Mouse (Mus musculus) thymus, adult 2 months (tissue): ENCODE measurements around the gene Gm17409. TPM values are rescaled to one million over a fixed set of nuclear protein-coding genes. Genes with fewer than 3 reads are reported as not detected.
A peak's percentile ranks its signal among the peaks of the same experiment; 100 is the strongest.

Source experiments
- DNase-seq: peaks from one replicate; pipeline ENCODE4 v3.0.0; 2021
- H3K27ac ChIP-seq: fragments of 200-500 bp; 2 replicates; pipeline ENCODE4 v1.5.1; 2012; ENCODE audit warnings: low read length, control low read depth; ENCODE audit not compliant: control insufficient read depth, insufficient read depth
- H3K27me3 ChIP-seq: fragments of 200-500 bp; 2 replicates; pipeline ENCODE4 v1.6.1; 2012; ENCODE audit warnings: mild to moderate bottlenecking, low read length, moderate library complexity, mixed read lengths; ENCODE audit not compliant: control insufficient read depth, insufficient read depth
- H3K36me3 ChIP-seq: fragments of 200-500 bp; 2 replicates; pipeline ENCODE4 v1.6.1; 2012; ENCODE audit warnings: mild to moderate bottlenecking, low read length, moderate library complexity; ENCODE audit not compliant: control insufficient read depth, insufficient read depth
- H3K4me1 ChIP-seq: fragments of 200-500 bp; replicated peaks from 2 replicates; pipeline ENCODE4 v1.6.1; 2012; ENCODE audit warnings: low read length; ENCODE audit not compliant: control insufficient read depth, insufficient read depth
- H3K4me3 ChIP-seq: fragments of 200-500 bp; 2 replicates; pipeline ENCODE4 v1.5.1; 2012; ENCODE audit warnings: mild to moderate bottlenecking, low read length, control low read depth, moderate library complexity; ENCODE audit not compliant: control insufficient read depth, insufficient read depth
- CTCF ChIP-seq: fragments of 200-500 bp; IDR thresholded peaks from 2 replicates; pipeline ENCODE4 v1.5.1; 2012; ENCODE audit warnings: mild to moderate bottlenecking, control low read depth, low read length, moderate library complexity, borderline replicate concordance; ENCODE audit not compliant: control insufficient read depth, poor library complexity, insufficient read depth; ENCODE audit errors: extremely low read depth
- POLR2A ChIP-seq: fragments of 200-500 bp; IDR thresholded peaks from 2 replicates; pipeline ENCODE4 v1.6.1; 2012; ENCODE audit warnings: mild to moderate bottlenecking, low read length, control low read depth, moderate library complexity; ENCODE audit not compliant: control insufficient read depth, poor library complexity, insufficient read depth; ENCODE audit errors: extremely low read depth
- WGBS: fragments of 180-500 bp; shearing (Covaris S2); methylation state at CpG from one replicate; pipeline ENCODE4 v1.1.7; 2018; 5-methylcytosine and 5-hydroxymethylcytosine counted together
- polyA plus RNA-seq: library from polyadenylated mRNA; depleted of rRNA; stranded (reverse); fragments of >200 nt; gene quantifications from 2 replicates; pipeline ENCODE4 v1.2.3, GENCODE M21; 2012

The Gm17409 gene
- polyA plus RNA-seq, 1 experiment = not detected

- no peaks in the 10 kb centered on the region for H3K36me3 ChIP-seq
- no peak for TF ChIP-seq CTCF
- DNase-seq = peak; percentile 13
- WGBS = 90% methylated on average over 14 of the region's 14 CpGs
- H3K4me3 ChIP-seq = no peak overlapping the region
- H3K27ac ChIP-seq = no peak overlapping the region
- no peaks in the 10 kb centered on the region for H3K27me3 ChIP-seq
- H3K4me1 ChIP-seq = no peaks in the 10 kb centered on the region
These were observed 11.0 kb upstream of the Gm17409 start for GRCm38 (mm10) chr2:58458820-58459371.

- no peaks in the 10 kb centered on the region for H3K4me1 ChIP-seq
- H3K4me3 ChIP-seq = no peak overlapping the region
- no peak for DNase-seq
- no peak overlapping the region for H3K27ac ChIP-seq
- 94% methylated on average over 7 of the region's 7 CpGs for WGBS
- TF ChIP-seq POLR2A (no peak), CTCF (no peak)
- H3K27me3 ChIP-seq = no peaks in the 10 kb centered on the region
- no peaks in the 10 kb centered on the region for H3K36me3 ChIP-seq
These were observed 374 bp downstream of the Gm17409 start for GRCm38 (mm10) chr2:58470290-58470689.

GRCm38 (mm10) chr2:58475578-58475977 is 5.7 kb downstream of the Gm17409 start:
- no peaks in the 10 kb centered on the region for H3K4me1 ChIP-seq
- H3K36me3 ChIP-seq = no peaks in the 10 kb centered on the region
- H3K4me3 ChIP-seq = no peak overlapping the region
- 98% methylated on average over 8 of the region's 8 CpGs for WGBS
- no peaks in the 10 kb centered on the region for H3K27me3 ChIP-seq
- TF ChIP-seq CTCF (no peak), POLR2A (no peak)
- no peak for DNase-seq
- no peak overlapping the region for H3K27ac ChIP-seq

- Histone ChIP-seq H3K36me3 (no peaks in the 10 kb centered on the region), H3K27ac (no peak overlapping the region), H3K27me3 (no peaks in the 10 kb centered on the region), H3K4me1 (0 out of 2 replicates have a peak, but pooled peaks cover 4% of the 10 kb centered on the region), H3K4me3 (no peak overlapping the region)
- peak; percentile 49 for DNase-seq
- TF ChIP-seq POLR2A = no peak
- TF ChIP-seq CTCF = no peak
- 73% methylated on average over 12 of the region's 12 CpGs for WGBS
These were observed 7.2 kb downstream of the Gm17409 start for GRCm38 (mm10) chr2:58476956-58477715.

- Histone ChIP-seq H3K27ac (no peak overlapping the region), H3K4me3 (no peak overlapping the region), H3K27me3 (no peaks in the 10 kb centered on the region), H3K36me3 (no peaks in the 10 kb centered on the region), H3K4me1 (0 out of 2 replicates have a peak, but pooled peaks cover 4% of the 10 kb centered on the region)
- no peak for DNase-seq
- no peak for TF ChIP-seq CTCF
- no peak for TF ChIP-seq POLR2A
- 96% methylated on average over 4 of the region's 4 CpGs for WGBS
These were observed 8.2 kb downstream of the Gm17409 start for GRCm38 (mm10) chr2:58478144-58478543.

- no peak for DNase-seq
- TF ChIP-seq POLR2A (no peak), CTCF (no peak)
- H3K36me3 ChIP-seq = no peaks in the 10 kb centered on the region
- H3K4me1 ChIP-seq = 0 out of 2 replicates have a peak, but pooled peaks cover 4% of the 10 kb centered on the region
- no peak overlapping the region for H3K27ac ChIP-seq
- WGBS = 96% methylated on average over 10 of the region's 10 CpGs
- H3K4me3 ChIP-seq = no peak overlapping the region
- no peaks in the 10 kb centered on the region for H3K27me3 ChIP-seq
These were observed 9.6 kb downstream of the Gm17409 start for GRCm38 (mm10) chr2:58479536-58479935.
